In genomic region chr8:84009876-84010275, GRCm38 (mm10) we compare ENCODE assay signal across 9 mouse cellular contexts. TPM values are rescaled to one million over a fixed set of nuclear protein-coding genes. Genes with fewer than 3 reads are reported as not detected.
DNase-seq lines count a peak whose midpoint lies in the region; ATAC-seq and TF ChIP-seq lines count a peak whose summit lies in the region.
"Had no signal": no experiment of that assay in that cellular context is flagged by ENCODE, and none has a peak within 500 bp of the region (broad histone marks: within the 10 kb centered on the region; RNA-seq: fewer than 3 reads in every experiment).

No protein-coding gene starts in this region.

- no peak overlapping the region for H3K27ac ChIP-seq in hindbrain, embryonic 10.5 days
- no peak overlapping the region for H3K27ac ChIP-seq in hindbrain, embryonic 12.5 days
- no peak overlapping the region for H3K27ac ChIP-seq in limb, embryonic 14.5 days (replicated peaks; ENCODE audit: low read depth, low read length)
- H3K27ac ChIP-seq in stomach, embryonic 15.5 days, result no peak overlapping the region

- DNase-seq in hindbrain, embryonic 10.5 days (ENCODE audit: low spot score), result peak; percentile 90
- DNase-seq in embryo, embryonic 10.5 days (ENCODE audit: low spot score), result peak; percentile 93
- peak; percentile 93 for DNase-seq in kidney, adult 9 months
- peak; percentile 87 for DNase-seq in limb, embryonic 14.5 days (ENCODE audit: low spot score)
- peak; percentile 72 to 82 for DNase-seq in natural killer cell, adult 2 months (ENCODE audit: low spot score in 2 of 2)

- no peak for ATAC-seq in hindbrain, embryonic 12.5 days (ENCODE audit: low FRiP score)
- peak; percentile 61 for ATAC-seq in granulocyte monocyte progenitor cell, adult 5-6 weeks (replicated peaks; ENCODE audit: poor library complexity, severe bottlenecking)
- ATAC-seq in limb, embryonic 14.5 days (ENCODE audit: low FRiP score, low read depth), result peak; percentile 72; the same call in 1 of the 2 replicates
- ATAC-seq in stomach, embryonic 15.5 days (ENCODE audit: insufficient read depth, low FRiP score, low read depth), result no peak

- peaks cover 53% of the 10 kb centered on the region for H3K27me3 ChIP-seq in hindbrain, embryonic 10.5 days (ENCODE audit: insufficient read depth, poor library complexity, severe bottlenecking)
- peaks cover 49% of the 10 kb centered on the region for H3K27me3 ChIP-seq in hindbrain, embryonic 12.5 days
- peaks cover 40% of the 10 kb centered on the region for H3K27me3 ChIP-seq in limb, embryonic 14.5 days (ENCODE audit: control insufficient read depth, insufficient read depth, low read length)
- peaks cover 35% of the 10 kb centered on the region for H3K27me3 ChIP-seq in stomach, embryonic 15.5 days (replicated peaks)

- WGBS in hindbrain, embryonic 10.5 days, result 2% methylated on average over 11 of the region's 11 CpGs
- WGBS in hindbrain, embryonic 12.5 days, result 1% methylated on average over 11 of the region's 11 CpGs
- WGBS in limb, embryonic 14.5 days, result under 1% methylated on average over 11 of the region's 11 CpGs
- WGBS in stomach, embryonic 15.5 days, result under 1% methylated on average over 11 of the region's 11 CpGs

- TF ChIP-seq POLR2A in limb, embryonic 14.5 days (IDR thresholded peaks at IDR 0.05; ENCODE audit: borderline replicate concordance, extremely low read depth, insufficient read depth, insufficient read length), result no peak

- peaks cover 42% of the 10 kb centered on the region for H3K4me1 ChIP-seq in hindbrain, embryonic 10.5 days (replicated peaks)
- H3K4me1 ChIP-seq in hindbrain, embryonic 12.5 days, result peaks cover 27% of the 10 kb centered on the region
- peaks cover 23% of the 10 kb centered on the region for H3K4me1 ChIP-seq in limb, embryonic 14.5 days (ENCODE audit: control insufficient read depth, insufficient read depth, low read length)
- H3K4me1 ChIP-seq in stomach, embryonic 15.5 days, result peaks cover 30% of the 10 kb centered on the region

- no peak overlapping the region for H3K4me2 ChIP-seq in hindbrain, embryonic 12.5 days (replicated peaks)
- no peak overlapping the region for H3K4me2 ChIP-seq in limb, embryonic 14.5 days (replicated peaks; ENCODE audit: low read depth, low read length, severe bottlenecking)
- H3K4me2 ChIP-seq in stomach, embryonic 15.5 days, result no peak overlapping the region; the same call in 1 of the 2 replicates

- no peaks in the 10 kb centered on the region for H3K9me3 ChIP-seq in hindbrain, embryonic 10.5 days
- H3K9me3 ChIP-seq in hindbrain, embryonic 12.5 days (replicated peaks), result no peaks in the 10 kb centered on the region
- no peaks in the 10 kb centered on the region for H3K9me3 ChIP-seq in limb, embryonic 14.5 days (ENCODE audit: control insufficient read depth, low read length)
- H3K9me3 ChIP-seq in stomach, embryonic 15.5 days, result no peaks in the 10 kb centered on the region

- no peaks in the 10 kb centered on the region for H3K36me3 ChIP-seq in hindbrain, embryonic 10.5 days
- no peaks in the 10 kb centered on the region for H3K36me3 ChIP-seq in hindbrain, embryonic 12.5 days
- H3K36me3 ChIP-seq in limb, embryonic 14.5 days (ENCODE audit: control insufficient read depth, insufficient read depth, low read length), result no peaks in the 10 kb centered on the region
- H3K36me3 ChIP-seq in stomach, embryonic 15.5 days, result no peaks in the 10 kb centered on the region

- no peak overlapping the region for H3K4me3 ChIP-seq in hindbrain, embryonic 10.5 days
- no peak overlapping the region for H3K4me3 ChIP-seq in hindbrain, embryonic 12.5 days
- H3K4me3 ChIP-seq in limb, embryonic 14.5 days (replicated peaks; ENCODE audit: low read length), result no peak overlapping the region
- H3K4me3 ChIP-seq in stomach, embryonic 15.5 days (replicated peaks), result peak overlapping the region; percentile 51; the same call in 1 of the 2 replicates

- no peak overlapping the region for H3K9ac ChIP-seq in hindbrain, embryonic 12.5 days
- no peak overlapping the region for H3K9ac ChIP-seq in limb, embryonic 14.5 days (ENCODE audit: low read depth, low read length, severe bottlenecking)
- H3K9ac ChIP-seq in stomach, embryonic 15.5 days, result no peak overlapping the region

RNA-seq across cellular contexts. Expression of gene 2210011C24Rik, which starts 2.1 kb away (rescaled TPM):
- polyA plus RNA-seq in hindbrain, embryonic 10.5 days (2016; fragmentation: Nextera tagmentation; extraction: Ambion mirVana), result 0.86 TPM in 1 of 2 replicates, not detected in the other
- polyA plus RNA-seq in hindbrain, embryonic 12.5 days (2016; fragmentation: Nextera tagmentation; extraction: Ambion mirVana), result not detected in 2 replicates
- not detected in 2 replicates for total RNA-seq in granulocyte monocyte progenitor cell, adult 5-6 weeks (2014; fragmentation: Nextera tagmentation)
- not detected in 2 replicates for total RNA-seq in granulocyte monocyte progenitor cell, adult 5-6 weeks (2017)
- polyA plus RNA-seq in limb, embryonic 14.5 days (2012; rRNA removed), result 0.35 and 1.1 TPM in 2 replicates
- polyA plus RNA-seq in limb, embryonic 14.5 days (2014; fragmentation: Nextera tagmentation; extraction: Ambion mirVana), result 0.44 and 2.0 TPM in 2 replicates
- 0.67 and 1.0 TPM in 2 replicates for polyA plus RNA-seq in stomach, embryonic 15.5 days (2015; fragmentation: Nextera tagmentation; extraction: Ambion mirVana)
- total RNA-seq: G1E had no signal
- polyA plus RNA-seq: G1E had no signal

RNA-seq across cellular contexts. Expression of gene 1700067K01Rik, which starts 8.6 kb away (rescaled TPM):
- polyA plus RNA-seq in hindbrain, embryonic 10.5 days (2016; fragmentation: Nextera tagmentation; extraction: Ambion mirVana), result 0.52 and 0.54 TPM in 2 replicates
- 0.89 and 1.5 TPM in 2 replicates for polyA plus RNA-seq in hindbrain, embryonic 12.5 days (2016; fragmentation: Nextera tagmentation; extraction: Ambion mirVana)
- 2.3 TPM in 1 of 2 replicates, not detected in the other for total RNA-seq in granulocyte monocyte progenitor cell, adult 5-6 weeks (2014; fragmentation: Nextera tagmentation)
- total RNA-seq in granulocyte monocyte progenitor cell, adult 5-6 weeks (2017), result not detected in 2 replicates
- 0.72 and 0.73 TPM in 2 replicates for polyA plus RNA-seq in limb, embryonic 14.5 days (2012; rRNA removed)
- 1.6 and 2.3 TPM in 2 replicates for polyA plus RNA-seq in limb, embryonic 14.5 days (2014; fragmentation: Nextera tagmentation; extraction: Ambion mirVana)
- polyA plus RNA-seq in stomach, embryonic 15.5 days (2015; fragmentation: Nextera tagmentation; extraction: Ambion mirVana), result 0.53 and 0.68 TPM in 2 replicates

RNA-seq across cellular contexts. Expression of gene Palm3, which starts 11.4 kb away (rescaled TPM):
- 9.2 and 10.0 TPM in 2 replicates for polyA plus RNA-seq in hindbrain, embryonic 10.5 days (2016; fragmentation: Nextera tagmentation; extraction: Ambion mirVana)
- polyA plus RNA-seq in hindbrain, embryonic 12.5 days (2016; fragmentation: Nextera tagmentation; extraction: Ambion mirVana), result 8.6 and 10.9 TPM in 2 replicates
- not detected in 2 replicates for total RNA-seq in granulocyte monocyte progenitor cell, adult 5-6 weeks (2014; fragmentation: Nextera tagmentation)
- not detected in 2 replicates for total RNA-seq in granulocyte monocyte progenitor cell, adult 5-6 weeks (2017)
- 4.5 and 8.6 TPM in 2 replicates for polyA plus RNA-seq in limb, embryonic 14.5 days (2012; rRNA removed)
- 3.0 and 4.6 TPM in 2 replicates for polyA plus RNA-seq in limb, embryonic 14.5 days (2014; fragmentation: Nextera tagmentation; extraction: Ambion mirVana)
- polyA plus RNA-seq in stomach, embryonic 15.5 days (2015; fragmentation: Nextera tagmentation; extraction: Ambion mirVana), result 6.6 and 6.7 TPM in 2 replicates
- total RNA-seq: G1E had no signal

RNA-seq across cellular contexts. Expression of gene Samd1, which starts 12.4 kb away (rescaled TPM):
- polyA plus RNA-seq in hindbrain, embryonic 10.5 days (2016; fragmentation: Nextera tagmentation; extraction: Ambion mirVana), result 7.6 and 9.5 TPM in 2 replicates
- 8.5 and 9.8 TPM in 2 replicates for polyA plus RNA-seq in hindbrain, embryonic 12.5 days (2016; fragmentation: Nextera tagmentation; extraction: Ambion mirVana)
- total RNA-seq in granulocyte monocyte progenitor cell, adult 5-6 weeks (2014; fragmentation: Nextera tagmentation), result 58.8 and 66.1 TPM in 2 replicates
- 37.5 and 60.0 TPM in 2 replicates for total RNA-seq in granulocyte monocyte progenitor cell, adult 5-6 weeks (2017)
- polyA plus RNA-seq in limb, embryonic 14.5 days (2012; rRNA removed), result 99.8 and 111 TPM in 2 replicates
- 17.2 and 17.4 TPM in 2 replicates for polyA plus RNA-seq in limb, embryonic 14.5 days (2014; fragmentation: Nextera tagmentation; extraction: Ambion mirVana)
- 8.9 and 9.9 TPM in 2 replicates for polyA plus RNA-seq in stomach, embryonic 15.5 days (2015; fragmentation: Nextera tagmentation; extraction: Ambion mirVana)

RNA-seq across cellular contexts. Expression of gene Il27ra, which starts 32.5 kb away (rescaled TPM):
- polyA plus RNA-seq in hindbrain, embryonic 10.5 days (2016; fragmentation: Nextera tagmentation; extraction: Ambion mirVana), result 0.24 and 0.30 TPM in 2 replicates
- polyA plus RNA-seq in hindbrain, embryonic 12.5 days (2016; fragmentation: Nextera tagmentation; extraction: Ambion mirVana), result 0.14 and 0.33 TPM in 2 replicates
- 0.88 and 0.90 TPM in 2 replicates for total RNA-seq in granulocyte monocyte progenitor cell, adult 5-6 weeks (2014; fragmentation: Nextera tagmentation)
- total RNA-seq in granulocyte monocyte progenitor cell, adult 5-6 weeks (2017), result 1.4 and 1.9 TPM in 2 replicates
- 2.1 and 2.3 TPM in 2 replicates for polyA plus RNA-seq in limb, embryonic 14.5 days (2012; rRNA removed)
- 0.78 and 0.79 TPM in 2 replicates for polyA plus RNA-seq in limb, embryonic 14.5 days (2014; fragmentation: Nextera tagmentation; extraction: Ambion mirVana)
- 1.1 and 1.7 TPM in 2 replicates for polyA plus RNA-seq in stomach, embryonic 15.5 days (2015; fragmentation: Nextera tagmentation; extraction: Ambion mirVana)
- total RNA-seq: G1E had no signal
- polyA plus RNA-seq: G1E had no signal

Comparison
In these comparisons a context has a peak if more than half of its experiments do, and no peak if none do; other contexts are left out.
1. ATAC-seq: peak in granulocyte monocyte progenitor cell, adult 5-6 weeks (single experiment) and limb, embryonic 14.5 days (single experiment); none in hindbrain, embryonic 12.5 days (single experiment) and stomach, embryonic 15.5 days (single experiment).
2. Peak in every context shown above with its lines, with median percentiles within 50 percentile points of each other: DNase-seq.